Mouse (Mus musculus) intestine, embryonic 15.5 days (tissue): ENCODE results near the gene Scd2. TPM values are rescaled to one million over a fixed set of nuclear protein-coding genes. Genes with fewer than 3 reads are reported as not detected.
A peak's percentile ranks its signal among the peaks of the same experiment; 100 is the strongest.

Experiments used
- ATAC-seq: fragments of 200-750 bp; cut with Nextera tagmentation; 2 replicates; pipeline ENCODE4 v1.8.0; 2017; ENCODE audit warnings: moderate TSS enrichment, moderate library complexity
- H3K27ac ChIP-seq: fragments of 300-500 bp; sonication (generic); 2 replicates; pipeline ENCODE4 v1.5.1; 2015; ENCODE audit warnings: mild to moderate bottlenecking, inconsistent platforms
- H3K27me3 ChIP-seq: fragments of 300-500 bp; sonication (generic); replicated peaks from 2 replicates; pipeline ENCODE4 v1.6.1; 2015; ENCODE audit warnings: inconsistent platforms
- H3K36me3 ChIP-seq: fragments of 300-500 bp; sonication (generic); 2 replicates; pipeline ENCODE4 v1.6.1; 2015; ENCODE audit warnings: inconsistent platforms
- H3K4me1 ChIP-seq: fragments of 300-500 bp; sonication (generic); replicated peaks from 2 replicates; pipeline ENCODE4 v1.6.1; 2015; ENCODE audit warnings: inconsistent platforms
- H3K4me2 ChIP-seq: fragments of 300-500 bp; sonication (generic); replicated peaks from 2 replicates; pipeline ENCODE4 v1.6.1; 2015; ENCODE audit warnings: mild to moderate bottlenecking, inconsistent platforms
- H3K4me3 ChIP-seq: fragments of 300-500 bp; sonication (generic); replicated peaks from 2 replicates; pipeline ENCODE4 v1.5.1; 2015; ENCODE audit warnings: inconsistent platforms
- H3K9ac ChIP-seq: fragments of 300-500 bp; sonication (generic); 2 replicates; pipeline ENCODE4 v1.6.1; 2015; ENCODE audit warnings: inconsistent platforms
- H3K9me3 ChIP-seq: fragments of 300-500 bp; sonication (generic); 2 replicates; pipeline ENCODE4 v1.6.1; 2016; ENCODE audit warnings: inconsistent platforms
- WGBS: fragments of 180-500 bp; shearing (Covaris S2); methylation state at CpG from one replicate; pipeline ENCODE4 v1.1.7; 2015; 5-methylcytosine and 5-hydroxymethylcytosine counted together
- polyA plus RNA-seq: library from polyadenylated mRNA; unstranded; fragments of >200 nt; fragmentation: Nextera tagmentation; extraction: Ambion mirVana; gene quantifications from 2 replicates; pipeline ENCODE4 v1.2.1, GENCODE M21; 2015

The Scd2 gene
- polyA plus RNA-seq, 1 experiment from 2014 or later: 417 TPM

DNA sequence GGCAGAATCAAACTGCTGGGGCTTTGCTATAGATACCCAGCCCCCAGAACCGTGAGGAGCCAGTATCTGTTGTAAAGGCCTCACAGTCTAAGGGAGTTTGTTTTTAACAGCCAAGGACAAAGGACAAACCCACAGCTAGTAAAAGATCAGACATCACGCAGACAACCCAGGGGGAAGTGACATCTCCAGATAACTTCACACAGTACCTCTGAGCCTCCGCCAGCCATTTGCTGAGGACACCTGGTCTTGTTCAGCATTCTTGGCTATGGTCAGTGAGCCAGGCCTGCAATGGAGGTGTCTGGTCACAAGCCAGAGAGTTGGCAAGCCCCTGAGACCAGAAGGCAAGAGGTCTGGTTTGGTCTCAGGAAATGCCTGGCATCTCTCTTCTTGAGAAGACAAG, 991 bp upstream of the Scd2 start:
- ATAC-seq: no peak
- H3K27ac ChIP-seq: peak overlapping the region; percentile 98
- no peak overlapping the region for H3K9ac ChIP-seq
- peaks cover 44% of the 10 kb centered on the region for H3K4me1 ChIP-seq
- peak overlapping the region; percentile 87 for H3K4me2 ChIP-seq
- H3K9me3 ChIP-seq: no peaks in the 10 kb centered on the region
- WGBS: 48% methylated on average over 3 of the region's 3 CpGs
- no peaks in the 10 kb centered on the region for H3K27me3 ChIP-seq
- H3K4me3 ChIP-seq: no peak overlapping the region
- H3K36me3 ChIP-seq: no peaks in the 10 kb centered on the region

GRCm38 (mm10) chr19:44293769-44294551, 486 bp downstream of the Scd2 start:
- peak overlapping the region; percentile 75 for H3K4me3 ChIP-seq
- peak overlapping the region; percentile 98 for H3K27ac ChIP-seq
- peak; percentile 93 for ATAC-seq
- H3K9ac ChIP-seq: peak overlapping the region; percentile 86
- peak overlapping the region; percentile 87 for H3K4me2 ChIP-seq
- H3K4me1 ChIP-seq: peaks cover 56% of the 10 kb centered on the region
- H3K27me3 ChIP-seq: no peaks in the 10 kb centered on the region
- WGBS: under 1% methylated on average over 30 of the region's 31 CpGs
- peaks cover 7% of the 10 kb centered on the region; the same call in 1 of the 2 replicates for H3K36me3 ChIP-seq
- no peaks in the 10 kb centered on the region for H3K9me3 ChIP-seq

DNA sequence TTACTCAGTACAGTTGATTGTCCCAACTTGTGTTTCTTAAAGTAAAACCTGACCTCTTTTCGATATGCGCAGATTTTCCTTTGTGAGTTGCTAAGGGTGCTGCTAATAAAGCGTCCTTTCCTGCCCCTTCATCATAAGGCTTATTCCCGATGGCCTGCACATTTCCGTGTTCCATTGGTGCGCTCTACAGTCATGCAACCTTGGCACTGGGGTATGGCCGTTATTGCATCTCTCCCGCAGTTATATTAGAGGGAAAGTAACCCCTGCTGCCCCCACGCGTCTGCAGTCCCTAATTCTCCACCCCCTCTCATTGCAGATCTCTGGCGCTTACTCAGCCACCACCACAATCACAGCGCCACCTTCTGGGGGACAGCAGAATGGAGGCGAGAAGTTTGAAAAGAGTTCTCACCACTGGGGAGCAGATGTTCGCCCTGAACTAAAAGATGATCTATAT, 1.1 kb downstream of the Scd2 start:
- Histone ChIP-seq H3K27ac (peak overlapping the region; percentile 98), H3K27me3 (no peaks in the 10 kb centered on the region), H3K4me3 (peak overlapping the region; percentile 75), H3K4me1 (peaks cover 54% of the 10 kb centered on the region), H3K9me3 (no peaks in the 10 kb centered on the region), H3K36me3 (peaks cover 8% of the 10 kb centered on the region; the same call in 1 of the 2 replicates), H3K9ac (peak overlapping the region; percentile 86), H3K4me2 (peak overlapping the region; percentile 87)
- peak; percentile 54 for ATAC-seq
- under 1% methylated on average over 14 of the region's 14 CpGs for WGBS

DNA sequence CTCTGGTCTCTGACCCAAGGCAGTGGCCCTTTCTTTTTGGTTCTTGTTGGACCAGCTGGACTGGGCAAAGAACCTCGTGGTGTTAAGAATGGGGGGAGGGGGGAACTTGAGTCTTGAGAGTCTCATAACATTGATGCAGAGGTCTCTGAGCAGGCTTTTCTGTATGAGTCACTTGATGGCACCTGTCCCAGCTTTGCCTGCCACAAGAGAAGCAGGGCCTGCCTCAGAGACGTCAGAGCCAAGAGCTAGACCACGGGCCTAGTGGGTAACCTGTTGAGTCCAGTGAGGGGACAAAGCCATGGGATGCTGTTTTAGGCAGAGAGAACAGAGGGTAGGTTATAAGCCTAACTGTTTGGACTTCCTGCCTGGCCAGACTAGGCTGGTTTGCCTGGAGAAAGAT, 1.8 kb downstream of the Scd2 start:
- Histone ChIP-seq H3K27me3 (no peaks in the 10 kb centered on the region), H3K27ac (peak overlapping the region; percentile 98), H3K9me3 (no peaks in the 10 kb centered on the region), H3K9ac (peak overlapping the region; percentile 86), H3K4me3 (peak overlapping the region; percentile 75), H3K4me1 (peaks cover 53% of the 10 kb centered on the region), H3K4me2 (peak overlapping the region; percentile 87), H3K36me3 (peaks cover 13% of the 10 kb centered on the region; the same call in 1 of the 2 replicates)
- ATAC-seq: no peak
- WGBS: 0% methylated on average over 3 of the region's 3 CpGs

- H3K36me3 ChIP-seq: peaks cover 15% of the 10 kb centered on the region; the same call in 1 of the 2 replicates
- H3K27ac ChIP-seq: peak overlapping the region; percentile 98
- H3K4me3 ChIP-seq: peak overlapping the region; percentile 75
- WGBS: 2% methylated on average over 4 of the region's 4 CpGs
- H3K27me3 ChIP-seq: no peaks in the 10 kb centered on the region
- peak overlapping the region; percentile 87 for H3K4me2 ChIP-seq
- peaks cover 53% of the 10 kb centered on the region for H3K4me1 ChIP-seq
- H3K9me3 ChIP-seq: no peaks in the 10 kb centered on the region
- H3K9ac ChIP-seq: peak overlapping the region; percentile 86
- ATAC-seq: peak; percentile 24
Measured at GRCm38 (mm10) chr19:44295741-44296140, 2.3 kb downstream of the Scd2 start.

- Histone ChIP-seq H3K36me3 (peaks cover 15% of the 10 kb centered on the region; the same call in 1 of the 2 replicates), H3K9ac (peak overlapping the region; percentile 86), H3K4me3 (peak overlapping the region; percentile 75), H3K9me3 (no peaks in the 10 kb centered on the region), H3K27ac (peak overlapping the region; percentile 98), H3K4me1 (peaks cover 57% of the 10 kb centered on the region), H3K4me2 (peak overlapping the region; percentile 87), H3K27me3 (no peaks in the 10 kb centered on the region)
- WGBS: 17% methylated on average over 7 of the region's 7 CpGs
- no peak for ATAC-seq
Measured at GRCm38 (mm10) chr19:44296186-44296585, 2.7 kb downstream of the Scd2 start.

GRCm38 (mm10) chr19:44297068-44297760, 3.7 kb downstream of the Scd2 start:
- H3K4me2 ChIP-seq: peak overlapping the region; percentile 87
- peak overlapping the region; percentile 98 for H3K27ac ChIP-seq
- ATAC-seq: no peak
- H3K27me3 ChIP-seq: no peaks in the 10 kb centered on the region
- H3K36me3 ChIP-seq: peaks cover 20% of the 10 kb centered on the region
- H3K9me3 ChIP-seq: no peaks in the 10 kb centered on the region
- H3K9ac ChIP-seq: peak overlapping the region; percentile 86
- H3K4me1 ChIP-seq: peaks cover 59% of the 10 kb centered on the region
- peak overlapping the region; percentile 75 for H3K4me3 ChIP-seq
- 35% methylated on average over 8 of the region's 8 CpGs for WGBS

- peak overlapping the region; percentile 75 for H3K4me3 ChIP-seq
- WGBS: 58% methylated on average over 9 of the region's 9 CpGs
- H3K27me3 ChIP-seq: no peaks in the 10 kb centered on the region
- H3K9me3 ChIP-seq: no peaks in the 10 kb centered on the region
- peak overlapping the region; percentile 56 for H3K27ac ChIP-seq
- H3K4me2 ChIP-seq: peak overlapping the region; percentile 87
- H3K4me1 ChIP-seq: peaks cover 58% of the 10 kb centered on the region
- H3K9ac ChIP-seq: peak overlapping the region; percentile 86
- H3K36me3 ChIP-seq: peaks cover 21% of the 10 kb centered on the region
- no peak for ATAC-seq
Measured at GRCm38 (mm10) chr19:44297862-44298261, 4.4 kb downstream of the Scd2 start.

GRCm38 (mm10) chr19:44299078-44299477, 5.6 kb downstream of the Scd2 start:
- peaks cover 29% of the 10 kb centered on the region for H3K36me3 ChIP-seq

GRCm38 (mm10) chr19:44299902-44300301, 6.4 kb downstream of the Scd2 start:
- ATAC-seq: no peak
- 46% methylated on average over 6 of the region's 6 CpGs for WGBS
- Histone ChIP-seq H3K4me1 (peaks cover 56% of the 10 kb centered on the region), H3K9me3 (no peaks in the 10 kb centered on the region), H3K27me3 (no peaks in the 10 kb centered on the region), H3K4me2 (peak overlapping the region; percentile 87), H3K36me3 (peaks cover 35% of the 10 kb centered on the region), H3K4me3 (peak overlapping the region; percentile 75), H3K27ac (peak overlapping the region; percentile 6; the same call in 1 of the 2 replicates), H3K9ac (peak overlapping the region; percentile 15)

More at GRCm38 (mm10) chr19:44299078-44299477, 5.6 kb downstream of the Scd2 start:
- H3K4me2 ChIP-seq: peak overlapping the region; percentile 87
- H3K4me3 ChIP-seq: peak overlapping the region; percentile 75
- 71% methylated on average over 9 of the region's 9 CpGs for WGBS
- H3K27me3 ChIP-seq: no peaks in the 10 kb centered on the region
- peaks cover 56% of the 10 kb centered on the region for H3K4me1 ChIP-seq
- H3K9ac ChIP-seq: peak overlapping the region; percentile 86
- no peaks in the 10 kb centered on the region for H3K9me3 ChIP-seq
- peak overlapping the region; percentile 38 for H3K27ac ChIP-seq
- no peak for ATAC-seq

GRCm38 (mm10) chr19:44300520-44300919, 7.0 kb downstream of the Scd2 start:
- Histone ChIP-seq H3K4me1 (peaks cover 53% of the 10 kb centered on the region), H3K4me3 (peak overlapping the region; percentile 75), H3K9me3 (no peaks in the 10 kb centered on the region), H3K27me3 (no peaks in the 10 kb centered on the region), H3K9ac (peak overlapping the region; percentile 15), H3K4me2 (peak overlapping the region; percentile 87), H3K36me3 (peaks cover 41% of the 10 kb centered on the region), H3K27ac (0 out of 2 replicates have a peak overlapping the region, but pooled peaks have one; percentile 6)
- no peak for ATAC-seq
- WGBS: 73% methylated on average over 7 of the region's 7 CpGs

DNA sequence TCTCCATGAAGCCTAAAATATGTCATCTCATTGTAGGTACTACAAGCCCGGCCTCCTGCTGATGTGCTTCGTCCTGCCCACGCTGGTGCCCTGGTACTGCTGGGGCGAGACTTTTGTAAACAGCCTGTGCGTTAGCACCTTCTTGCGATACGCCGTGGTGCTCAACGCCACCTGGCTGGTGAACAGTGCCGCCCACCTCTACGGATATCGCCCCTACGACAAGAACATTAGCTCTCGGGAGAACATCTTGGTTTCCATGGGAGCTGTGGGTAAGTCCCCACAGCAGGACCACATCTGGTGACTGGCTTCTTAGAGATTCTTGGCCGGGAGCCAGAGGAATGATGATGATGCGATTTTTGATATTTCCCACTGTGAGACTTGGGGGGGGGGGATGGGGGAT, 7.7 kb downstream of the Scd2 start:
- Histone ChIP-seq H3K27me3 (no peaks in the 10 kb centered on the region), H3K36me3 (peaks cover 47% of the 10 kb centered on the region), H3K9ac (no peak overlapping the region), H3K4me3 (no peak overlapping the region), H3K27ac (peak overlapping the region; percentile 6; the same call in 1 of the 2 replicates), H3K9me3 (no peaks in the 10 kb centered on the region), H3K4me2 (peak overlapping the region; percentile 87), H3K4me1 (peaks cover 50% of the 10 kb centered on the region)
- 63% methylated on average over 16 of the region's 16 CpGs for WGBS
- 0 out of 2 replicates have a peak, but pooled peaks have one; percentile 8 for ATAC-seq
